Mouse (Mus musculus): Measurements from ENCODE around the gene Srsf4.
A peak's percentile ranks its signal among the peaks of the same experiment; 100 is the strongest.

Srsf4 gene

GRCm38 (mm10) chr4:131872672-131873292 is 635 bp upstream of the Srsf4 start:
- DNase-seq (ENCODE audit: low spot score in 2 of 2), result no peak

DNA sequence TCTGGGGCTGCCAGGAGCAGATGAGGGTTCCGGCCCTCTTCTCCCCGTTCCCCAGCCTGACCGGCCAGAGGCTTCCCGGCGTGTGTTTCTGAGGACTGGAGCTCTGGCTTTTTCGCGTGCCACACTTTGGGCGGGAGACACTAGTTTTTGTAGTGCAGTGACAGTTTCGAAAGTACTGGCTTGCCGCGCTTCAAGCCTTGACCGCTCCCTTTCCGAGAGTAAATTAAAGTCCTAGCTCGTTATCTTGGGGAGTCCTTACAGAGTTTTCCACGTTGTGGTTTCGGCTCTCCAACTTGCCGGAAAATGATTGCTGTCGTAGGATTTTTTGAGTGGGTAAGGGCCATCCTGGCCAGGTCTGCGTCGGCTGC is 736 bp downstream of the Srsf4 start:
- DNase-seq (ENCODE audit: low spot score in 2 of 2), result no peak

DNA sequence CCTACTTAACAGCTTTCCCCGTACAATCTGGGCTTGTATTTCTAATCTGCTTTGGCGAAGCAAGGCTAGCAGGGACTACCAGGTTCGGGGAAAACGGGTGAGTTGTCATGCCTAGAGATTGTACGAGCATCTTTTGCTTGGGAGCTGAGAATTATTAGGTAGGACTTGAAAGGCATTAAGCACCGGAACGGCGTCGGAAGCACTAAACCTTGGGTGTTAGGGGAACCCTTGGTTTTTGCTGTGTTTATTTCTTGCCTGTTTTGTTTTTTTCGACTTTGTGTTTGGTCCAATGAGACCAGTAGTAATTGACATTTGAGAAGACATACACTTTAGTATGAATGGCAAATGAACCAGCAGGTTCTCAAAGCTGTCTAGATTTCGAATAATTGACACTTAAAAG is 1.1 kb downstream of the Srsf4 start:
- no peak for DNase-seq (ENCODE audit: low spot score in 2 of 2)

DNA sequence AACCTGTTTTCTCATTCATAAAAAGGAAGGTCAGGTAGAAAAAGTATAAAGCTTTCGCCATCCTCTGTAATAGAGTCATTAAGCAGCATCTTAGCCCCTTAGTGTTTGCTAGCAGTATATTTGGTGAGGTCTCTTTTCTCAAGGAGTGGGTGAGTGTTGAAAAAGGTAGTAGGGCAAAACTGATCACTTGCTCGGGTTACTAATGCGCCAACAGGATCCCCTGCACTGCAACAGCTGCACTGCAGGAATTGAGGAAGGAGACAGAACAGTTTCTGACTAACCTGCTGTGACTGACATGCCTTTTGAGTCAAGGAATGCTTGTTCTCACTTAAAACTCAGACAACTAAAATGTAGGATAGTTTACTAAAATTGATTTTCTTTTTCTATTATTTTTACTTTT is 1.8 kb downstream of the Srsf4 start:
- DNase-seq (ENCODE audit: low spot score in 2 of 2), result no peak

DNA sequence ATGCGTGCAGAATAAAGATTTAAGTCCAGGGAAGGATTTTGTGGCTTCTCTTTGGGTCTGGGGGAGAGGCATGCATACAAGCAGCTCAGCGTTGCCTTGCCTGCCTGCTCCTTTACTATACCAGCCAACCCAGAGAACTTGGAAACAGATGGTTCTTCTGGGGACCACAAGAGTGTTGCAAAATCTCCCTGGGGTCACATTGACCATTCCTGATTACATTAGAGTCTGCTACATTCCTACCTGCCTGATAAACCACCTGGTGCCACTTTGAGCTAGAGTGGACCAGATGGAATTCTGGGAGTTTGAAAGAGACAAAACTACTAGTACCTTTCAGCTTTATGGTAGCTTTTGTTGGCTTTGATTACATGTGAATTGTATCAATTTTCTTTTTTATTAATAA is 3.4 kb downstream of the Srsf4 start:
- no peak for DNase-seq (ENCODE audit: low spot score in 2 of 2)

DNA sequence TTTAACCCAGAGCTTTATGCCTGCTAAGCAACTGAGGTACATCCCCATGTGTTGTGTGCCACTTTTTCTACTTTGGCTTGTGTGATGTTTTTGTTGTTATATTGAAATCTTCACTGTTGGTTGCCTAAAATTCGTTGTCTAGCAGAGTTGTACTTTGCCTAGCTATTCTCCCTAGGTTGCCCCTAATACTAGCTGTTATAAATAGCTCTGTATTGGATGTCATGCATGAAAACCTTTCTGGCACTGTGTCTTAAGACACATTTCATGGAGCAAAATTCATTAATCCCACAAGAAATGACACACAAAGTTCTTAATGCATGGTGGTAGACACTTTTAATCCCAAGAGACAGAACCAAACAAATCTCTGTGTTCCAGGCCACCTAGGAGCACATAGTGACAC is 6.3 kb downstream of the Srsf4 start:
- DNase-seq (ENCODE audit: low spot score in 2 of 2), result no peak

- DNase-seq (ENCODE audit: low spot score in 2 of 2), result no peak
Measured at GRCm38 (mm10) chr4:131881306-131881705, 7.9 kb downstream of the Srsf4 start.

- DNase-seq (ENCODE audit: low spot score in 2 of 2), result no peak
Measured at GRCm38 (mm10) chr4:131883571-131883970, 10.2 kb downstream of the Srsf4 start.

DNA sequence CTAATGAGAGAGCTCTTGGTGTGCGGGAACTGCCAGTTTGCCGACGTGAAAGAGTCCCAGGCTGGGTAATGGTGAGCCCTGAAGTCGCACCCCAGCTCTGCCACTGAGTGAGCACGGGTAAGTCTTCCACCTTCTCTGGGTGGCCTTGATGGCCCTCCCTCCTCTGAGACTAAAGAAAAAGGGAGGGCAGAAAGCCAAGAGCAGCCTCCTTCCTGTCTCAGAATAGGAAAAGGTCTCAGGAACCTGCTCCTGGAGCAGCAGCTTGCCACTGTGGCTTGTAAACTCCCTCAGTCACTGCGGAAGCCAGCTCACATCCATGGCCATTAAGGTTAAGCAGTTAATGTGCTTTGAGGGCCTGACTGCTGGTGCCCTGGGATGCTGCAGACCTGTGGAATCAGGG is 12.0 kb downstream of the Srsf4 start:
- no peak for DNase-seq (ENCODE audit: low spot score in 2 of 2)

- DNase-seq (ENCODE audit: low spot score in 2 of 2), result no peak
Measured at GRCm38 (mm10) chr4:131888564-131888963, 15.1 kb downstream of the Srsf4 start.

DNA sequence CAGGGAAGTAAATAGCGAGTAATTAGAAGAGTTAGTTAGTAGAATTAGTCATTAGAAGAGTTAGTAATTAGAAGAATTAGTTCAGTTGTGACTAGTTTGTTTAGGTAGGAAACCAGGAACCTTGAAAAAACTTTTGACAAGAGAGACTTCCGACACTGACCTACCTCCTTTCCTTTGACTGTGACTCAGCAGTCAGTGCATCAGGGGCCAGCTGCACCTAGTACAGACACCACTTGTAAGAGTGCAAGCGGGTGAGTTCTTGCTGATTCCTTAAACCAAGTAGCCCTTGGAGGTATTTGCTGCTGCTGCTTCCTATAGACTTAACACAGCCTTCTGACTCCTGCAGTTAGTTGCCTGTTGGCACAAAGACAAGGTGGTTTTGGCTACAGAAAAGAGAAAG is 17.3 kb downstream of the Srsf4 start:
- DNase-seq (ENCODE audit: low spot score in 2 of 2), result no peak

- DNase-seq (ENCODE audit: low spot score in 2 of 2), result no peak
Measured at GRCm38 (mm10) chr4:131897109-131897508, 23.7 kb downstream of the Srsf4 start.

GRCm38 (mm10) chr4:131897787-131898186 is 24.4 kb downstream of the Srsf4 start:
- DNase-seq (ENCODE audit: low spot score in 2 of 2), result no peak

- no peak for DNase-seq (ENCODE audit: low spot score in 2 of 2)
Measured at GRCm38 (mm10) chr4:131898503-131899179, 25.2 kb downstream of the Srsf4 start.

DNA sequence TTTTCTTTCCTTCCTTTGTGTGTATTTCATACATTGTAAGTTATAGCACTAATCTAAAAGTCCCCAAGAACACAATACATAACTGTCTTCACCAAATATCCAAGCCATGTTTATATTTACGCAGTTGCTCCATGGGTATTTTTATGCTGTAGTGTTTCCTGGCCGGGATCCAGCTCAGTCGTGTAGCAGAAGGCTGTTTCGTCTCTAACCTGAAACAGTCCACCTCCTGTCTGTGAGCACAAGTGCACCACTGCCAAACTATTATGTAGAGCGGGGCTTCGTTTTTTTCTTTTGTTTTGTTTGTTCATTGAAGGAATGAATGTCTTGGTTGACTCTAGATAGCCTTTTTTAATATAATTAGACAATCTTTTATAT is 25.8 kb downstream of the Srsf4 start:
- DNase-seq (ENCODE audit: low spot score in 2 of 2), result peak in 1 of 2 experiments; percentile 46

DNA sequence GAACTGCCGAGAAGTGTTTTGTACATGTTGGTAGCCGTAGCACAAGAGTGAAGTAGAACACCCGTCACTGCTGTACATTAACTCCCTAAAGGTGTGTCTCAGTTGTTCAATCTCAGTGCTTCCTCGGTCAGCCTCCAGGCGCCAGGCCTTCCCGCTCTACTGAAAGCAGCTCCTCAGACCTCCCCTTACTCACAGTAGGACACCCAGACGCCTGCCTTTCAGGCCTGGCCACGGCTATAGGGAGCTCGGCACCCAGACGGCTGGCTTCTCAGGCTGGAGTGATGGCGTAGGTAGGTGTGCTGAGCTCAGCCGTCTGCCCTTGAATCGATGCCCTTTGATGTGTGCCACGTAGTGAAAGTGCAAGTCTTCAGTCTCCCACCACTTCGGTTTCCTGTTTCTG is 27.7 kb downstream of the Srsf4 start:
- DNase-seq (ENCODE audit: low spot score in 2 of 2), result no peak

DNA sequence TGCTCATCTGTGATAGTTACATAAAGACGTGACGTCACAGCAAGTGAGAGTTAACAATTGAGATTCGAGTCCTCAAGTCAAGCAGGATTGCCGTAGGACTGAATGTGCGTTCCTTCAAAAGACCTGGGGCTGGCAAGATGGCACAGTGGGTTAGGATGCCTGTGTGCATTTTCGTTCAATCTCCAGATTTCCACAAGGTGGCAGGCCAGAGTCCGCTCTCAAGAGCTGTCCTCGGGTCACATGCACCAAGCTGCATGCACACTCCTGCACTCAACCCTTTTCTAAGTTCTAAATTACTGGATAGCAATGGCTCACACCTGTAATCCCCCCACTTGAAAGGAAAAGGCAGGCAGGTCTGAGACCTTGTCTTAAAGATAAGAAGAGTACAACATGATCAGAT is 31.1 kb downstream of the Srsf4 start:
- peak; percentile 71 to 76 for DNase-seq (ENCODE audit: low spot score in 2 of 2)

- DNase-seq (ENCODE audit: low spot score in 2 of 2), result no peak
Measured at GRCm38 (mm10) chr4:131906423-131906822, 33.0 kb downstream of the Srsf4 start.

- no peak for DNase-seq (ENCODE audit: low spot score in 2 of 2)
Measured at GRCm38 (mm10) chr4:131907912-131908311, 34.5 kb downstream of the Srsf4 start.

- no peak for DNase-seq (ENCODE audit: low spot score in 2 of 2)
Measured at GRCm38 (mm10) chr4:131910237-131910994, 37.0 kb downstream of the Srsf4 start.

GRCm38 (mm10) chr4:131911521-131911920 is 38.1 kb downstream of the Srsf4 start:
- no peak for DNase-seq (ENCODE audit: low spot score in 2 of 2)

DNA sequence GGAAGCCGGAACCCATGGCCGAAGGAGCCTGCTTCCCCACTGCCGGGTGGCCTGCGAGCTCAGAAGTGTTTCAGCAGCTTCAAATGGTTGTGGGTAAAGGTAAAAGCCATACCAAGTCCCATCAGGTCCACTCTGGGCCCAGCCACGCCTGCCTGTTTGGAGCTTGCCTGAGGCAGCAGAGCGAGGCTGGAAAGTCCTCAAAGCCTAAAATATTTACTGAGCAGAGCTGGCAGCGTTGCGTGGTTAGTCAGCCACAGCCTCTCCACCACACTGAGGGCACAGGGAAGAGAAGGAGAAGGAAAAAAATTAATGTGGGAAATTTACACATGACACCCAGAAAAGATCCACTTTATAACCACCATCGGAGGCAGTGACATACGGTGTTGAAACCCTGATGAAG is 40.1 kb downstream of the Srsf4 start:
- DNase-seq (ENCODE audit: low spot score in 2 of 2), result no peak

- DNase-seq (ENCODE audit: low spot score in 2 of 2), result no peak
Measured at GRCm38 (mm10) chr4:131914046-131914643, 40.7 kb downstream of the Srsf4 start.

Data from right cerebral cortex, postnatal 10 days (tissue).